Mouse (Mus musculus): ENCODE measurements around the gene Dusp8. TPM values are rescaled to one million over a fixed set of nuclear protein-coding genes. Genes with fewer than 3 reads are reported as not detected.

Dusp8 gene
- polyA plus RNA-seq, 1 experiment from 2014 or later = 2.6 TPM

GRCm38 (mm10) chr7:142070458-142071211 is 25.0 kb downstream of the Dusp8 start:
- 17% methylated on average over 13 of the region's 13 CpGs for WGBS

GRCm38 (mm10) chr7:142068429-142068828 is 27.2 kb downstream of the Dusp8 start:
- H3K4me3 ChIP-seq (ENCODE audit: low read depth, low read length) = no peak overlapping the region
- 56% methylated on average over 4 of the region's 4 CpGs for WGBS
- peaks cover 3% of the 10 kb centered on the region; the same call in 1 of the 2 replicates for H3K27me3 ChIP-seq (replicated peaks; ENCODE audit: control insufficient read depth, insufficient read depth, low read length)
- DNase-seq (ENCODE audit: low spot score) (no peak), ATAC-seq (replicated peaks; ENCODE audit: low FRiP score) (no peak)
- H3K36me3 ChIP-seq (ENCODE audit: control insufficient read depth, insufficient read depth, low read length) = no peaks in the 10 kb centered on the region
- H3K9ac ChIP-seq (ENCODE audit: low read depth, low read length) = no peak overlapping the region
- H3K9me3 ChIP-seq (ENCODE audit: control insufficient read depth, low read length) = no peaks in the 10 kb centered on the region
- no peaks in the 10 kb centered on the region; the same call in 1 of the 2 replicates for H3K4me1 ChIP-seq (replicated peaks; ENCODE audit: control insufficient read depth, insufficient read depth, low read length)
- no peak overlapping the region for H3K4me2 ChIP-seq
- H3K27ac ChIP-seq (ENCODE audit: low read depth, low read length) = no peak overlapping the region

More at GRCm38 (mm10) chr7:142070458-142071211, 25.0 kb downstream of the Dusp8 start:
- Histone ChIP-seq H3K27me3 (replicated peaks; ENCODE audit: control insufficient read depth, insufficient read depth, low read length) (peaks cover 10% of the 10 kb centered on the region), H3K36me3 (ENCODE audit: control insufficient read depth, insufficient read depth, low read length) (no peaks in the 10 kb centered on the region), H3K4me3 (ENCODE audit: low read depth, low read length) (no peak overlapping the region), H3K4me1 (replicated peaks; ENCODE audit: control insufficient read depth, insufficient read depth, low read length) (no peaks in the 10 kb centered on the region; the same call in 1 of the 2 replicates), H3K9ac (ENCODE audit: low read depth, low read length) (no peak overlapping the region), H3K9me3 (ENCODE audit: control insufficient read depth, low read length) (no peaks in the 10 kb centered on the region), H3K27ac (ENCODE audit: low read depth, low read length) (no peak overlapping the region), H3K4me2 (peak overlapping the region; percentile 33; the same call in 1 of the 2 replicates)
- no peak for DNase-seq (ENCODE audit: low spot score)
- peak; percentile 79 for ATAC-seq (replicated peaks; ENCODE audit: low FRiP score)

GRCm38 (mm10) chr7:142060931-142061565 is 34.6 kb downstream of the Dusp8 start, which contains the start of gene Mob2:
Mob2 (minus strand) TSS chr7:142061065.
- ATAC-seq (replicated peaks; ENCODE audit: low FRiP score) (peak; percentile 94), DNase-seq (ENCODE audit: low spot score) (peak; percentile 88)
- Histone ChIP-seq H3K9ac (ENCODE audit: low read depth, low read length) (peak within 1 kb of the TSS; percentile 90), H3K36me3 (ENCODE audit: control insufficient read depth, insufficient read depth, low read length) (no peaks in the 10 kb centered on the region), H3K9me3 (ENCODE audit: control insufficient read depth, low read length) (no peaks in the 10 kb centered on the region), H3K27me3 (replicated peaks; ENCODE audit: control insufficient read depth, insufficient read depth, low read length) (no peaks in the 10 kb centered on the region), H3K4me2 (peak within 1 kb of the TSS; percentile 90), H3K27ac (ENCODE audit: low read depth, low read length) (peak within 1 kb of the TSS; percentile 65), H3K4me1 (replicated peaks; ENCODE audit: control insufficient read depth, insufficient read depth, low read length) (peaks cover 21% of the 10 kb centered on the region), H3K4me3 (ENCODE audit: low read depth, low read length) (peak within 1 kb of the TSS; percentile 87)
- WGBS = under 1% methylated on average over 47 of the region's 49 CpGs

- H3K27ac ChIP-seq (ENCODE audit: low read depth, low read length) = peak overlapping the region; percentile 65
- ATAC-seq (replicated peaks; ENCODE audit: low FRiP score) = peak; percentile 33
- no peaks in the 10 kb centered on the region for H3K9me3 ChIP-seq (ENCODE audit: control insufficient read depth, low read length)
- peak overlapping the region; percentile 90 for H3K9ac ChIP-seq (ENCODE audit: low read depth, low read length)
- peak overlapping the region; percentile 90 for H3K4me2 ChIP-seq
- DNase-seq (ENCODE audit: low spot score) = no peak
- no peaks in the 10 kb centered on the region for H3K27me3 ChIP-seq (replicated peaks; ENCODE audit: control insufficient read depth, insufficient read depth, low read length)
- under 1% methylated on average over 66 of the region's 66 CpGs for WGBS
- peaks cover 21% of the 10 kb centered on the region for H3K4me1 ChIP-seq (replicated peaks; ENCODE audit: control insufficient read depth, insufficient read depth, low read length)
- peaks cover 2% of the 10 kb centered on the region; the same call in 1 of the 2 replicates for H3K36me3 ChIP-seq (ENCODE audit: control insufficient read depth, insufficient read depth, low read length)
- H3K4me3 ChIP-seq (ENCODE audit: low read depth, low read length) = peak overlapping the region; percentile 87
These were observed 35.3 kb downstream of the Dusp8 start for GRCm38 (mm10) chr7:142060185-142060930.

GRCm38 (mm10) chr7:142059024-142059423 is 36.6 kb downstream of the Dusp8 start:
- peak overlapping the region; percentile 90 for H3K4me2 ChIP-seq
- peaks cover 21% of the 10 kb centered on the region for H3K4me1 ChIP-seq (replicated peaks; ENCODE audit: control insufficient read depth, insufficient read depth, low read length)

GRCm38 (mm10) chr7:142057121-142057520 is 38.5 kb downstream of the Dusp8 start:
- DNase-seq (ENCODE audit: low spot score) (no peak), ATAC-seq (replicated peaks; ENCODE audit: low FRiP score) (no peak)
- no peaks in the 10 kb centered on the region for H3K9me3 ChIP-seq (ENCODE audit: control insufficient read depth, low read length)
- no peaks in the 10 kb centered on the region for H3K27me3 ChIP-seq (replicated peaks; ENCODE audit: control insufficient read depth, insufficient read depth, low read length)
- WGBS = 92% methylated on average over 1 of the region's 1 CpGs
- no peak overlapping the region for H3K9ac ChIP-seq (ENCODE audit: low read depth, low read length)
- H3K27ac ChIP-seq (ENCODE audit: low read depth, low read length) = no peak overlapping the region
- peaks cover 21% of the 10 kb centered on the region for H3K4me1 ChIP-seq (replicated peaks; ENCODE audit: control insufficient read depth, insufficient read depth, low read length)
- H3K4me3 ChIP-seq (ENCODE audit: low read depth, low read length) = no peak overlapping the region
- no peak overlapping the region for H3K4me2 ChIP-seq
- peaks cover 3% of the 10 kb centered on the region; the same call in 1 of the 2 replicates for H3K36me3 ChIP-seq (ENCODE audit: control insufficient read depth, insufficient read depth, low read length)

More at GRCm38 (mm10) chr7:142059024-142059423, 36.6 kb downstream of the Dusp8 start:
- 27% methylated on average over 2 of the region's 2 CpGs for WGBS
- no peak overlapping the region for H3K27ac ChIP-seq (ENCODE audit: low read depth, low read length)
- DNase-seq (ENCODE audit: low spot score) = no peak
- peak overlapping the region; percentile 3; the same call in 1 of the 2 replicates for H3K4me3 ChIP-seq (ENCODE audit: low read depth, low read length)
- H3K27me3 ChIP-seq (replicated peaks; ENCODE audit: control insufficient read depth, insufficient read depth, low read length) = no peaks in the 10 kb centered on the region
- H3K9ac ChIP-seq (ENCODE audit: low read depth, low read length) = no peak overlapping the region
- ATAC-seq (replicated peaks; ENCODE audit: low FRiP score) = no peak
- peaks cover 3% of the 10 kb centered on the region; the same call in 1 of the 2 replicates for H3K36me3 ChIP-seq (ENCODE audit: control insufficient read depth, insufficient read depth, low read length)
- H3K9me3 ChIP-seq (ENCODE audit: control insufficient read depth, low read length) = no peaks in the 10 kb centered on the region

GRCm38 (mm10) chr7:142056601-142057061 is 39.0 kb downstream of the Dusp8 start:
- Histone ChIP-seq H3K9ac (ENCODE audit: low read depth, low read length) (no peak overlapping the region), H3K4me2 (no peak overlapping the region), H3K27me3 (replicated peaks; ENCODE audit: control insufficient read depth, insufficient read depth, low read length) (no peaks in the 10 kb centered on the region), H3K9me3 (ENCODE audit: control insufficient read depth, low read length) (no peaks in the 10 kb centered on the region), H3K4me3 (ENCODE audit: low read depth, low read length) (no peak overlapping the region), H3K4me1 (replicated peaks; ENCODE audit: control insufficient read depth, insufficient read depth, low read length) (peaks cover 19% of the 10 kb centered on the region), H3K27ac (ENCODE audit: low read depth, low read length) (no peak overlapping the region), H3K36me3 (ENCODE audit: control insufficient read depth, insufficient read depth, low read length) (peaks cover 3% of the 10 kb centered on the region; the same call in 1 of the 2 replicates)
- 91% methylated on average over 1 of the region's 1 CpGs for WGBS
- no peak for DNase-seq (ENCODE audit: low spot score)
- ATAC-seq (replicated peaks; ENCODE audit: low FRiP score) = no peak

GRCm38 (mm10) chr7:142055431-142055830 is 40.2 kb downstream of the Dusp8 start:
- H3K27me3 ChIP-seq (replicated peaks; ENCODE audit: control insufficient read depth, insufficient read depth, low read length) = no peaks in the 10 kb centered on the region
- no peak overlapping the region for H3K9ac ChIP-seq (ENCODE audit: low read depth, low read length)
- H3K4me3 ChIP-seq (ENCODE audit: low read depth, low read length) = no peak overlapping the region
- no peak for DNase-seq (ENCODE audit: low spot score)
- WGBS = 89% methylated on average over 3 of the region's 3 CpGs
- peaks cover 16% of the 10 kb centered on the region for H3K4me1 ChIP-seq (replicated peaks; ENCODE audit: control insufficient read depth, insufficient read depth, low read length)
- peaks cover 3% of the 10 kb centered on the region; the same call in 1 of the 2 replicates for H3K36me3 ChIP-seq (ENCODE audit: control insufficient read depth, insufficient read depth, low read length)
- no peak overlapping the region for H3K27ac ChIP-seq (ENCODE audit: low read depth, low read length)
- no peak overlapping the region for H3K4me2 ChIP-seq
- H3K9me3 ChIP-seq (ENCODE audit: control insufficient read depth, low read length) = no peaks in the 10 kb centered on the region
- no peak for ATAC-seq (replicated peaks; ENCODE audit: low FRiP score)

All from liver, embryonic 11.5 days (tissue).